Mouse (Mus musculus) cortical plate, adult 2 months (tissue): ENCODE data around the gene Arhgap42. TPM values are rescaled to one million over a fixed set of nuclear protein-coding genes. Genes with fewer than 3 reads are reported as not detected.

Experiments used
- H3K27ac ChIP-seq: fragments of 200-500 bp; 2 replicates; pipeline ENCODE4 v1.5.1; 2012; ENCODE audit warnings: low read length, control low read depth, inconsistent platforms; ENCODE audit not compliant: insufficient read depth
- H3K4me1 ChIP-seq: fragments of 200-500 bp; 2 replicates; pipeline ENCODE4 v1.6.1; 2011; ENCODE audit warnings: low read length; ENCODE audit not compliant: control insufficient read depth, insufficient read depth
- H3K4me3 ChIP-seq: fragments of 200-500 bp; 2 replicates; pipeline ENCODE4 v1.5.1; 2011; ENCODE audit warnings: mild to moderate bottlenecking, low read length, control low read depth; ENCODE audit not compliant: insufficient read depth
- CTCF ChIP-seq: fragments of 200-500 bp; IDR thresholded peaks from 2 replicates; pipeline ENCODE4 v1.5.1; 2011; ENCODE audit warnings: mild to moderate bottlenecking, control low read depth, low read length; ENCODE audit not compliant: insufficient read depth; ENCODE audit errors: extremely low read depth
- POLR2A ChIP-seq: fragments of 200-500 bp; IDR thresholded peaks from 2 replicates; pipeline ENCODE4 v1.6.1; 2011; ENCODE audit warnings: mild to moderate bottlenecking, low read length, control low read depth; ENCODE audit not compliant: insufficient read depth; ENCODE audit errors: extremely low read depth
- polyA plus RNA-seq: library from polyadenylated mRNA; depleted of rRNA; stranded (reverse); fragments of >200 nt; gene quantifications from 2 replicates; pipeline ENCODE4 v1.2.3, GENCODE M21; 2012

Gene Arhgap42
- polyA plus RNA-seq, 1 experiment = 6.6 TPM

GRCm38 (mm10) chr9:9154636-9155035, 84.3 kb downstream of the Arhgap42 start:
- H3K4me3 ChIP-seq = no peak overlapping the region
- H3K27ac ChIP-seq = no peak overlapping the region
- TF ChIP-seq POLR2A (no peak), CTCF (no peak)
- no peaks in the 10 kb centered on the region for H3K4me1 ChIP-seq

DNA sequence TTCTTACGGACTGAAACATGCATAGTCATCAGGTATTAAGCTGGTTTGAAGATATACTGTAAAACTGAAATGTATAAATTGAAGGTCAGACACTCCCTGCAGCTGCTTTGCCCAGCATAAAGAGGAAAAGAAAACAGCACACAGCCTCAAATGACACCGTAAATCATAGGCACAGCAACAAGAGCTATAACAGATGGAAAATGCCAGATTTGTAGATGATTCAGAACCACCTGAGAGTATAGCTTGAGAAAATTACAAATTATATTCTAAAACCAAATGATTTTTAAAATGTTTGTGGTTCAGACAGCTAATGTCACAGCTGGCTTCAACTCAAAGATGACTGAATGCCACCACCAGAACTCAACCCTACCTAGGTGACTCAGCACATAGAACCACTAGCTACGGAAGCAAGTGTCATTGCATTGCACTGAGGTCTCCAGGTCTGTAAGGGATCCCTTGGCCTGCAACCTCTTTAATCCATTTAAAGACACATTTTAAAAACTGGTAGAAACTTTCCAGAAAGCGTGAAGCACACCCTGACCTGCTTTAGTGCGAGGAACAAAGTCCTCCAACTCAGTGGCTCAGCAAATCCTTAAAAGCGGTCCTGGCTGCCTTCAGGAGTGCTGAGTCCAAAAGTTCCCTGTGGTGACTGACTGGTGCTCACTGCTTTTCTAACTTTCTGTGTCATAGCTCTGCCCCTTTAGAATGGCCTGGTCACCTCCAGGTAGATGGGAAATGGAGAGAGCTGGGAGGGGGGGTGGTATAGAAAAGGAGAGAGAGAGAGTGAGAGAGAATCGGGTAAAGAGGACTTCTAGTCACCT, 94.4 kb downstream of the Arhgap42 start:
- Histone ChIP-seq H3K4me1 (no peaks in the 10 kb centered on the region; the same call in 1 of the 2 replicates), H3K4me3 (no peak overlapping the region), H3K27ac (no peak overlapping the region)
- no peak for TF ChIP-seq CTCF
- no peak for TF ChIP-seq POLR2A

GRCm38 (mm10) chr9:9143102-9143501, 95.8 kb downstream of the Arhgap42 start:
- TF ChIP-seq CTCF (no peak), POLR2A (no peak)
- H3K4me3 ChIP-seq = no peak overlapping the region
- H3K27ac ChIP-seq = no peak overlapping the region
- H3K4me1 ChIP-seq = no peaks in the 10 kb centered on the region; the same call in 1 of the 2 replicates

- Histone ChIP-seq H3K4me3 (no peak overlapping the region), H3K4me1 (no peaks in the 10 kb centered on the region; the same call in 1 of the 2 replicates), H3K27ac (no peak overlapping the region)
- TF ChIP-seq POLR2A (no peak), CTCF (no peak)
These were observed 96.3 kb downstream of the Arhgap42 start for GRCm38 (mm10) chr9:9142561-9142960.

GRCm38 (mm10) chr9:9142144-9142543, 96.8 kb downstream of the Arhgap42 start:
- Histone ChIP-seq H3K27ac (no peak overlapping the region), H3K4me1 (no peaks in the 10 kb centered on the region; the same call in 1 of the 2 replicates), H3K4me3 (no peak overlapping the region)
- TF ChIP-seq POLR2A = no peak
- TF ChIP-seq CTCF = no peak

- no peak for TF ChIP-seq CTCF
- no peak for TF ChIP-seq POLR2A
- Histone ChIP-seq H3K27ac (no peak overlapping the region), H3K4me3 (no peak overlapping the region), H3K4me1 (no peaks in the 10 kb centered on the region)
These were observed 109.8 kb downstream of the Arhgap42 start for GRCm38 (mm10) chr9:9128996-9129694.

DNA sequence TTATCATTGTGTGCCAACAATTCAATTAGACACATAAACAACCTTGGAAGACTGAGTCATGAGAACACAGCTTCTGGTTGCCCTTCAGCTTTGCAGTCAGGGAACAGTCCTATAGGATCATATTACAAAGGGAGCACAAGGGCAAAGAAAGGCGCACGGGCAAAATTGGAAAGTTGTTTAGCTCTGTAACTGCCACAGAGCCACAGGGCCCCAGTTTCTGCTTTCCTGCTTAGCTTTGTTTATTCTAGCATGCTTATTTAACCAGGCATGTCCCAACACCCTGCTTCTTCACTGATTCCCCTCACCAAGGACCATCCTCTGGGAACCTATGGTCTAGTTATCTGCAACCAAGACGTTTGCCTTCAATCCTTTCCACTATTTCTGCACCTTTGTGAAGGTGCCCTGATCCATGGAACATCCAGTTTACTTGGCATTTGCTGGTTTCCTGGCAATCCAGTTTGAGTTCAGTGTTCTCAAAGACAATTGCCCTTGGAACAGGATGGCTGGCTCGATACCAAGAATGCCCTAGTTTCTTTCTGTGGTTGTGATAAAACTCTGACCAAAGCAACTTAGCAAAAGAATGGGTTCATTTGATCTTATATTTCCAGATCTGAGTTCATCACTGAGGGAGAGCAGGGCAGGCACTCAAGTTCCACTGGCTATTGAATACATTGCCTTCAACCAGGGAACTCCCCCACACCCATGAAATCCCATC, 111.7 kb downstream of the Arhgap42 start:
- H3K4me3 ChIP-seq = no peak overlapping the region
- no peaks in the 10 kb centered on the region for H3K4me1 ChIP-seq
- H3K27ac ChIP-seq = no peak overlapping the region
- TF ChIP-seq CTCF (no peak), POLR2A (no peak)

DNA sequence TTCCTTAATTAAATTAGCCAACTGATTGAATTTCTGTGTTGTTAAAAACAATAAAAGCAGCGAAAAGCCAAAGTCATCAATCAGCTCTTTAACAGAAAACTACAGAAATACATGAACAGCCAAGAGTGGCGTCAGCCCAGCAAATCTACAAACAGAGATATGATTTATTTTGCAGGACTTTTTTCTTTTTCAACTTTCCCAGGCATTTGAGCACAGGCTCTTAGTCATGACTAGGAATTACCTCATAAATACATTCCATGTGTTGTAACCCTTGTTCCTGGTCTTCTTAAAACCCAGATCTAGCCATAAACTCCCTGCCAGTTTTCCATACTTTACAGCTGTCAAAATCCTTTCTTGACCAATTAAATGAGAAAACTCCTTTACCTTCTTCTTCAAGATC, 114.7 kb downstream of the Arhgap42 start:
- H3K4me1 ChIP-seq = no peaks in the 10 kb centered on the region
- H3K27ac ChIP-seq = no peak overlapping the region
- no peak for TF ChIP-seq POLR2A
- TF ChIP-seq CTCF = no peak
- H3K4me3 ChIP-seq = no peak overlapping the region

DNA sequence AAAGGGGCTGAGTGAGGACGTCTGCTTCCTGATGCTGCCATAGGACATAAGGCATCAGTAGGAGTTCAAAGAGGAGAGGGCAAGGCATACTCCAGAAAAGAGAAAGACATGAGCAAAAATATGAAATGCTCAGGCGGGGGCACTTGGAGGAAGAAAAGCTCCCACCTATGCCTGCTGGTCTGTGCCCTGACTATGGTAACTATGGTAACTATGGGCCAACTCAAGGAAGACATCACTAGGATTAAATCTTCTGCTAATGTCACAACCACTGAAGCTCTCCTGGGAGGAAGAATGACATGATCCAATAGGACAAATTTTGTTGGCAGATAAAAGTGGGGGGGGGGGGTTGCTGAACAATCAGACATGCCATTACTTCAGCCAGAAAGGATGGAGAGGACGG, 124.6 kb downstream of the Arhgap42 start:
- Histone ChIP-seq H3K27ac (no peak overlapping the region), H3K4me1 (peaks cover 2% of the 10 kb centered on the region; the same call in 1 of the 2 replicates), H3K4me3 (no peak overlapping the region)
- no peak for TF ChIP-seq CTCF
- TF ChIP-seq POLR2A = no peak
